Mouse (Mus musculus) lung, embryonic 16.5 days (tissue): ENCODE measurements at regions not wholly inside any gene's neighbourhood (a gene's known extent, or its start where the extent isn't known, plus 50 kb on each side); places are given as distances from the start of the nearest gene placed in this dataset.

ENCODE experiments used
- ATAC-seq: fragments of 200-750 bp; cut with Nextera tagmentation; 2 replicates; pipeline ENCODE4 v1.8.0; 2017; ENCODE audit warnings: low read depth, mild to moderate bottlenecking, moderate library complexity
- H3K27ac ChIP-seq: fragments of 300-500 bp; sonication (generic); 2 replicates; pipeline ENCODE4 v1.5.1; 2014; ENCODE audit warnings: mild to moderate bottlenecking, control low read depth, low read length
- H3K27me3 ChIP-seq: fragments of 300-500 bp; sonication (generic); 2 replicates; pipeline ENCODE4 v1.6.1; 2014; ENCODE audit warnings: low read depth, low read length, mixed read lengths; ENCODE audit not compliant: control insufficient read depth, insufficient read depth
- H3K36me3 ChIP-seq: fragments of 300-500 bp; sonication (generic); 2 replicates; pipeline ENCODE4 v1.6.1; 2014; ENCODE audit warnings: low read length; ENCODE audit not compliant: control insufficient read depth, insufficient read depth
- H3K4me1 ChIP-seq: fragments of 300-500 bp; sonication (generic); replicated peaks from 2 replicates; pipeline ENCODE4 v1.6.1; 2014; ENCODE audit warnings: low read length, mixed read lengths; ENCODE audit not compliant: control insufficient read depth, insufficient read depth
- H3K4me2 ChIP-seq: fragments of 300-500 bp; sonication (generic); 2 replicates; pipeline ENCODE4 v1.6.1; 2014; ENCODE audit warnings: low read depth, low read length, control low read depth
- H3K4me3 ChIP-seq: fragments of 300-500 bp; sonication (generic); 2 replicates; pipeline ENCODE4 v1.5.1; 2014; ENCODE audit warnings: mild to moderate bottlenecking, low read length, control low read depth
- H3K9ac ChIP-seq: fragments of 300-500 bp; sonication (generic); 2 replicates; pipeline ENCODE4 v1.6.1; 2014; ENCODE audit warnings: low read length, control low read depth
- H3K9me3 ChIP-seq: fragments of 300-500 bp; sonication (generic); 2 replicates; pipeline ENCODE4 v1.6.1; 2016; ENCODE audit warnings: low read length; ENCODE audit not compliant: control insufficient read depth
- WGBS: fragments of 180-500 bp; shearing (Covaris S2); extraction: QIAGEN DNeasy Blood & Tissue Kit; methylation state at CpG from one replicate; pipeline ENCODE4 v1.1.7; 2014; 5-methylcytosine and 5-hydroxymethylcytosine counted together

GRCm38 (mm10) chr2:117399487-117399886 lies 56.7 kb upstream of the Rasgrp1 start:
- H3K4me1 ChIP-seq, result no peaks in the 10 kb centered on the region
- H3K4me2 ChIP-seq, result no peak overlapping the region
- no peaks in the 10 kb centered on the region for H3K36me3 ChIP-seq
- 63% methylated on average over 2 of the region's 2 CpGs for WGBS
- no peak overlapping the region for H3K4me3 ChIP-seq
- no peaks in the 10 kb centered on the region for H3K27me3 ChIP-seq
- no peak for ATAC-seq
- no peaks in the 10 kb centered on the region for H3K9me3 ChIP-seq
- H3K9ac ChIP-seq, result no peak overlapping the region
- no peak overlapping the region for H3K27ac ChIP-seq

- Histone ChIP-seq H3K4me2 (no peak overlapping the region), H3K27me3 (no peaks in the 10 kb centered on the region), H3K9ac (no peak overlapping the region), H3K36me3 (no peaks in the 10 kb centered on the region), H3K27ac (no peak overlapping the region), H3K4me3 (no peak overlapping the region), H3K4me1 (no peaks in the 10 kb centered on the region), H3K9me3 (no peaks in the 10 kb centered on the region)
- ATAC-seq, result no peak
- WGBS, result 87% methylated on average over 4 of the region's 4 CpGs
Observed at GRCm38 (mm10) chr2:117403425-117404175, 60.8 kb upstream of the Rasgrp1 start.

GRCm38 (mm10) chr2:117405453-117405852 lies 62.7 kb upstream of the Rasgrp1 start:
- H3K9ac ChIP-seq, result no peak overlapping the region
- no peaks in the 10 kb centered on the region for H3K27me3 ChIP-seq
- ATAC-seq, result no peak
- no peaks in the 10 kb centered on the region for H3K9me3 ChIP-seq
- no peaks in the 10 kb centered on the region for H3K4me1 ChIP-seq
- no peak overlapping the region for H3K4me2 ChIP-seq
- H3K36me3 ChIP-seq, result no peaks in the 10 kb centered on the region
- H3K4me3 ChIP-seq, result no peak overlapping the region
- 44% methylated on average over 2 of the region's 2 CpGs for WGBS
- no peak overlapping the region for H3K27ac ChIP-seq

GRCm38 (mm10) chr2:117408241-117408640 lies 65.4 kb upstream of the Rasgrp1 start:
- ATAC-seq, result no peak
- no peak overlapping the region for H3K4me2 ChIP-seq
- no peaks in the 10 kb centered on the region for H3K27me3 ChIP-seq
- H3K36me3 ChIP-seq, result no peaks in the 10 kb centered on the region
- H3K4me1 ChIP-seq, result no peaks in the 10 kb centered on the region
- 69% methylated on average over 5 of the region's 5 CpGs for WGBS
- no peaks in the 10 kb centered on the region for H3K9me3 ChIP-seq
- H3K27ac ChIP-seq, result no peak overlapping the region
- no peak overlapping the region for H3K9ac ChIP-seq
- H3K4me3 ChIP-seq, result no peak overlapping the region

GRCm38 (mm10) chr2:117412045-117412606 lies 69.3 kb upstream of the Rasgrp1 start:
- Histone ChIP-seq H3K4me1 (no peaks in the 10 kb centered on the region), H3K9me3 (no peaks in the 10 kb centered on the region), H3K27ac (no peak overlapping the region), H3K36me3 (no peaks in the 10 kb centered on the region), H3K4me3 (no peak overlapping the region), H3K4me2 (no peak overlapping the region), H3K9ac (no peak overlapping the region), H3K27me3 (no peaks in the 10 kb centered on the region)
- no peak for ATAC-seq
- WGBS, result 31% methylated on average over 4 of the region's 4 CpGs

- no peaks in the 10 kb centered on the region for H3K27me3 ChIP-seq
- no peaks in the 10 kb centered on the region for H3K36me3 ChIP-seq
- H3K9me3 ChIP-seq, result no peaks in the 10 kb centered on the region
- H3K4me1 ChIP-seq, result no peaks in the 10 kb centered on the region
- no peak overlapping the region for H3K4me3 ChIP-seq
- H3K9ac ChIP-seq, result no peak overlapping the region
- ATAC-seq, result no peak
- H3K4me2 ChIP-seq, result no peak overlapping the region
- no peak overlapping the region for H3K27ac ChIP-seq
- WGBS, result 59% methylated on average over 8 of the region's 8 CpGs
Observed at GRCm38 (mm10) chr2:117417229-117417970, 74.6 kb upstream of the Rasgrp1 start.

GRCm38 (mm10) chr2:117418121-117418615 lies 75.4 kb upstream of the Rasgrp1 start:
- no peaks in the 10 kb centered on the region for H3K9me3 ChIP-seq
- ATAC-seq, result no peak
- H3K4me1 ChIP-seq, result no peaks in the 10 kb centered on the region
- no peak overlapping the region for H3K27ac ChIP-seq
- no peaks in the 10 kb centered on the region for H3K36me3 ChIP-seq
- WGBS, result 80% methylated on average over 8 of the region's 8 CpGs
- no peak overlapping the region for H3K9ac ChIP-seq
- H3K27me3 ChIP-seq, result no peaks in the 10 kb centered on the region
- no peak overlapping the region for H3K4me2 ChIP-seq
- no peak overlapping the region for H3K4me3 ChIP-seq

GRCm38 (mm10) chr2:117418711-117419110 lies 75.9 kb upstream of the Rasgrp1 start:
- no peak overlapping the region for H3K27ac ChIP-seq
- no peak for ATAC-seq
- no peak overlapping the region for H3K9ac ChIP-seq
- no peak overlapping the region for H3K4me3 ChIP-seq
- 73% methylated on average over 3 of the region's 3 CpGs for WGBS
- H3K4me2 ChIP-seq, result no peak overlapping the region
- H3K9me3 ChIP-seq, result no peaks in the 10 kb centered on the region
- no peaks in the 10 kb centered on the region for H3K36me3 ChIP-seq
- H3K27me3 ChIP-seq, result no peaks in the 10 kb centered on the region
- H3K4me1 ChIP-seq, result no peaks in the 10 kb centered on the region

- Histone ChIP-seq H3K9me3 (no peaks in the 10 kb centered on the region), H3K4me1 (no peaks in the 10 kb centered on the region), H3K27me3 (no peaks in the 10 kb centered on the region), H3K4me3 (no peak overlapping the region), H3K36me3 (no peaks in the 10 kb centered on the region), H3K9ac (no peak overlapping the region), H3K27ac (no peak overlapping the region), H3K4me2 (no peak overlapping the region)
- no peak for ATAC-seq
- WGBS, result 52% methylated on average over 4 of the region's 4 CpGs
Observed at GRCm38 (mm10) chr2:117421376-117421775, 78.6 kb upstream of the Rasgrp1 start.
